Mouse (Mus musculus) layer of hippocampus, postnatal 14 days (tissue): ENCODE measurements around the gene Jazf1. TPM values are rescaled to one million over a fixed set of nuclear protein-coding genes. Genes with fewer than 3 reads are reported as not detected.
A peak's percentile ranks its signal among the peaks of the same experiment; 100 is the strongest.

ENCODE experiments used
- DNase-seq, 2 experiments: peaks; one replicate each; pipeline ENCODE4 v3.0.0; 2021 to 2022; ENCODE audit warnings: low spot score in 2 of 2, mixed read lengths in 1 of 2
- total RNA-seq, 2 experiments: library from RNA; stranded (reverse); gene quantifications; 2 replicates each; pipeline ENCODE4 v1.2.3; 2021

The Jazf1 gene
- total RNA-seq, 2 experiments from 2014 or later, result 55.1 to 56.9 TPM

- DNase-seq, result no peak
Measured at GRCm38 (mm10) chr6:52961660-52962490, 106.6 kb downstream of the Jazf1 start.

- DNase-seq, result peak; percentile 55 to 60
Measured at GRCm38 (mm10) chr6:52957730-52958129, 110.7 kb downstream of the Jazf1 start.

GRCm38 (mm10) chr6:52956131-52956530 lies 112.3 kb downstream of the Jazf1 start:
- DNase-seq, result no peak

- DNase-seq, result no peak
Measured at GRCm38 (mm10) chr6:52955304-52955703, 113.1 kb downstream of the Jazf1 start.

GRCm38 (mm10) chr6:52954861-52955260 lies 113.6 kb downstream of the Jazf1 start:
- no peak for DNase-seq

GRCm38 (mm10) chr6:52954441-52954840 lies 114.0 kb downstream of the Jazf1 start:
- DNase-seq, result no peak

- DNase-seq, result no peak
Measured at GRCm38 (mm10) chr6:52952526-52952900, 115.9 kb downstream of the Jazf1 start.

- no peak for DNase-seq
Measured at GRCm38 (mm10) chr6:52951871-52952525, 116.4 kb downstream of the Jazf1 start.

- no peak for DNase-seq
Measured at GRCm38 (mm10) chr6:52950371-52950770, 118.1 kb downstream of the Jazf1 start.

- DNase-seq, result no peak
Measured at GRCm38 (mm10) chr6:52942534-52942933, 125.9 kb downstream of the Jazf1 start.

GRCm38 (mm10) chr6:52942101-52942500 lies 126.3 kb downstream of the Jazf1 start:
- DNase-seq, result no peak

GRCm38 (mm10) chr6:52937916-52938315 lies 130.5 kb downstream of the Jazf1 start:
- DNase-seq, result no peak

- DNase-seq, result peak in 1 of 2 experiments; percentile 34
Measured at GRCm38 (mm10) chr6:52936995-52937394, 131.4 kb downstream of the Jazf1 start.

GRCm38 (mm10) chr6:52934021-52934420 lies 134.4 kb downstream of the Jazf1 start:
- no peak for DNase-seq

GRCm38 (mm10) chr6:52932603-52933178 lies 135.7 kb downstream of the Jazf1 start:
- DNase-seq, result no peak

- no peak for DNase-seq
Measured at GRCm38 (mm10) chr6:52929358-52929757, 139.1 kb downstream of the Jazf1 start.

- DNase-seq, result peak in 1 of 2 experiments; percentile 36
Measured at GRCm38 (mm10) chr6:52926947-52927346, 141.5 kb downstream of the Jazf1 start.

- no peak for DNase-seq
Measured at GRCm38 (mm10) chr6:52925458-52926042, 142.9 kb downstream of the Jazf1 start.

GRCm38 (mm10) chr6:52921248-52921647 lies 147.2 kb downstream of the Jazf1 start:
- DNase-seq, result no peak

GRCm38 (mm10) chr6:52920719-52921118 lies 147.7 kb downstream of the Jazf1 start:
- DNase-seq, result no peak

GRCm38 (mm10) chr6:52919442-52919841 lies 149.0 kb downstream of the Jazf1 start:
- no peak for DNase-seq

GRCm38 (mm10) chr6:52918980-52919379 lies 149.5 kb downstream of the Jazf1 start:
- peak; percentile 76 to 81 for DNase-seq
